Mouse (Mus musculus): ENCODE measurements around the gene Spag8.

The Spag8 gene

DNA sequence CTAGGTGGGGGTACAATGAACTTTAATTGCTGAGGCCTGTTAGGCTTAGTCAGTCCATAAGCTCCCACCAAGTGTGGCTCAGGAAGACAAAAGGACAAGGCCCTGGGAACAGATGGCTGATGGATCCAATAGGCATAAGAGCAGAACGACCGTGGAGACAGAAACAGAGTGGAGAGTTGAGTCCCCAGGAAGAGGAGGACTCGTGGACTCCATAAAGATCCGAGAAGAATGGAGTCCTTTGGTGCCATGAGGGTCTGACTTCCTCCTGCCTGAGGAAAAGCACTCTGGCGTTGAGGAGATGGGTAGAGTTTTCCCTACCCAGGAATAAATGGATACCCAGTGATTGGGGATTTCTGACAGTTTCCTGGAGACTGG lies 22.7 kb downstream of the Spag8 start:
- POLR2A ChIA-PET, result interaction anchor here in 3 of 4 experiments (0.5 to 2.7 kb wide), 19 partner anchors 12 to 245 kb away, joined by 3 to 10 read pairs (median 4); partner anchors contain the start of genes Creb3 (in 2 of the 3), Gba2 (in 2 of the 3), Tln1 (in 2 of the 3) and Arhgef39 (in 1 of the 3)
- CTCF ChIA-PET, result interaction anchor here (0.5 to 3.5 kb wide), 61 partner anchors 10 to 327 kb away, joined by 3 to 26 read pairs (median 4); partner anchors contain the start of genes Olfr71 (in 2 of the 4), Arhgef39 (in 1 of the 4), Creb3 (in 1 of the 4) and Gba2 (in 1 of the 4)

DNA sequence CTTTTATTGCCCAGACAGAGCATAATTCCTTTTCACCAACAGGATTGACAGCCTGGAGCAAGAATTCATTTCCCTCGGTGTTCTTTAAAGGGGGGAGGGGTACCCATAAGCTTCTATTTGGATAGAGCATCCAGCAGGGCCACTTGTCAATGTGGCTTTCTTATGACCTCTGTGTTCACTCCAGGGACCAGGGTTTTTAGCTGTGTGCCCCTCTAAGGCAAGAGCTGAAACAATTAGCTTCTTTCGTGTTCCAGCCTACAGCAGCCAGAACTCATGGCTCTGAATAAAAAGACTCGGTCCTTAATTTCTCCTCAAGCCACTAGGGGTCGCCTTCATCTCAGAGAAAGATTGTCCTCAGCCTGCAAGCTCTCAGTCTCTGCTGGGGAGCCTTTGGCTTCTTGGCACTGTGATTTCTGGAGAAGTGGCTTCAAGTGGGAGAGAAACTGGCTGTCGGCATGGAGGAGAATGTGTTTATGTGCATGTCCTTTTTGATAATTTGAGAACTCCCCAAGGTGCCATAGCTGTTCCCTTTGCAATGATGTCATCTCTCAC lies 23.3 kb downstream of the Spag8 start:
- ChIA-PET POLR2A (interaction anchor here in 3 of 4 experiments (0.5 to 2.7 kb wide), 27 partner anchors 7 to 246 kb away, joined by 3 to 10 read pairs (median 3); partner anchors contain the start of genes Creb3 (in 2 of the 3), Gba2 (in 2 of the 3), Tln1 (in 2 of the 3) and Arhgef39 (in 1 of the 3)), CTCF (interaction anchor here (0.5 to 3.5 kb wide), 77 partner anchors 9 to 327 kb away, joined by 3 to 26 read pairs (median 4); partner anchors contain the start of genes Olfr71 (in 2 of the 4), Tln1 (in 2 of the 4), Arhgef39 (in 1 of the 4) and Creb3 (in 1 of the 4))

DNA sequence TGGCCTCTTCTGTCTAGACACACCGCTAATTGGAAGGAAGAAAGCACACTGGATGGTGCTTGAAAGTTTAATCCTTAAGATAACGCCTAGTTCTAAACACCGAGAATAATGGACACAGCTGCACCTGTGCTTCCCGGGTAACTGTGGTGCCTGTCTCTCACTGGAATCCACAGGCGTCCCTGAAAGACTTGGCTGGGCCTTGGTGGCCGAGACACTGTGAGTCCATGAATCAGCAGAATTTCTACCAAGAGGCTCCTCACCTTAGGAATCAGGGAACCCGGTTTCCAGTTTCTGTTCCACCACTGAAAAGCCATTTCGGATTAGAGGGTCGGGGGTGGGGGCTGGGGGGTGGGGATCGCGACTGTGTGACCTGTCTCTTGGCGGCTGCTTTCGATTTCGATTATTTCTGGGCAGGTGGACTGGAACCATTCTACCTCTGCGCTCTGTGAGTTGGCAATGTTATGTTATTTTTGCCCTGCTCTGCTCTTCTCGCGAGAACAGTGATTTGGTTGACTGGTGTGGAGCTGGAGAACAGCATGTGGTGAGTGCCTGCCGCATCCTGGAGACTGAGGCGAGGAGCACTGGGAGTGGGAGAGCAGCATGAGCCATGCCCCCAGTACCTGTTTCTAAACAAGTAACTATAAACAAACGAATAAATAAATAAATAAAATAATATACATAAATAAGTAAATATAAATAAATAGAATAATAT lies 24.1 kb downstream of the Spag8 start:
- POLR2A ChIA-PET, result interaction anchor here in 2 of 4 experiments (0.6 to 2.7 kb wide), 21 partner anchors 8 to 207 kb away, joined by 3 to 10 read pairs (median 4); partner anchors contain the start of genes Creb3 (in 2 of the 2), Gba2 (in 2 of the 2), Tln1 (in 2 of the 2) and Arhgef39 (in 1 of the 2)
- CTCF ChIA-PET, result interaction anchor here (0.5 to 3.5 kb wide), 69 partner anchors 8 to 328 kb away, joined by 3 to 26 read pairs (median 4); partner anchors contain the start of genes Olfr71 (in 2 of the 4), Tln1 (in 2 of the 4), Arhgef39 (in 1 of the 4) and Creb3 (in 1 of the 4)

- POLR2A ChIA-PET, result interaction anchor here in 2 of 4 experiments (0.6 kb wide), 2 partner anchors 13 to 58 kb away, joined by 3 to 5 read pairs; partner anchors contain the start of genes Creb3 (in 1 of the 2) and Tln1 (in 1 of the 2)
- CTCF ChIA-PET, result interaction anchor here in 1 of 4 experiments (1.8 kb wide), 1 partner anchor 10 kb away, joined by 6 read pairs; no protein-coding TSS in a partner anchor
Observed at GRCm38 (mm10) chr4:43620146-43620778, 33.1 kb downstream of the Spag8 start.

DNA sequence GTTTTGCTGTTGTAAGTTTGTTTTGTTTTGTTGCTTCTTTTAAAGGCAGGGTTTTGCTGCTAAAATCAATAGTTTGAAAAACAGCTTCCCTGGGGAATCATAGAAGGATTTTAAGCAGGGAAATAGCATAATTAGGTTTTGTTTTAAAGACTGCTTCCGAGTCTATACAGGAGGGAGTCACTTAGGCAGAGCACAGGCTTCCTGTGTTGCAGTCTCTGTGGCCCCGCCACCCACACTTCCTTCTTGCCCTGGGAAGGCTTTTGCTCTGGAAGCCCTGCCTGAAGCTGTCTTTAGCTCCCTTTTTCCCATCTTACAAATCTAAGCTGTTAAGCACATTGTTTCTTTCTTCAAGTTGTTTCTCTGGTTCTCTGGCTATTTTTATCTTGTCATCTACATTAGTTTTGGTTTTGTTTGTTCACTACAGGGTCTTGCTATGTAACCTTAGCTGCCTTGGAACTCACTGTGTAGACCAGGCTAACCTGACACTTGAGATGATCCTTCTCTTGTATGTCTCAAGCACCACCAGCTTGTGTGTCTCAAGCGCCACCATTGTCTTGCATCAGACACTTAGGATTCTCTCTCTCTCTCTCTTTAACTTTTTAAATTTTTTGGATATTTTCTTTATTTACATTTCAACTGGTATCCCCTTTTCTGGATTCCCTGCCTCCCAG lies 40.2 kb downstream of the Spag8 start:
- CTCF ChIA-PET, result interaction anchor here in 1 of 4 experiments (0.7 kb wide), 1 partner anchor 8 kb away, joined by 3 read pairs; no protein-coding TSS in a partner anchor
- POLR2A ChIA-PET, result interaction anchor here in 1 of 4 experiments (1.0 to 1.4 kb wide), 2 partner anchors 12 to 17 kb away, joined by 4 to 7 read pairs; no protein-coding TSS in a partner anchor

- ChIA-PET CTCF (interaction anchor here in 1 of 4 experiments (0.6 to 0.7 kb wide), 2 partner anchors 7 to 158 kb away, joined by 3 read pairs; no protein-coding TSS in a partner anchor), POLR2A (interaction anchor here in 1 of 4 experiments (1.0 kb wide), 1 partner anchor 13 kb away, joined by 7 read pairs; no protein-coding TSS in a partner anchor)
Observed at GRCm38 (mm10) chr4:43612534-43612933, 40.9 kb downstream of the Spag8 start.

DNA sequence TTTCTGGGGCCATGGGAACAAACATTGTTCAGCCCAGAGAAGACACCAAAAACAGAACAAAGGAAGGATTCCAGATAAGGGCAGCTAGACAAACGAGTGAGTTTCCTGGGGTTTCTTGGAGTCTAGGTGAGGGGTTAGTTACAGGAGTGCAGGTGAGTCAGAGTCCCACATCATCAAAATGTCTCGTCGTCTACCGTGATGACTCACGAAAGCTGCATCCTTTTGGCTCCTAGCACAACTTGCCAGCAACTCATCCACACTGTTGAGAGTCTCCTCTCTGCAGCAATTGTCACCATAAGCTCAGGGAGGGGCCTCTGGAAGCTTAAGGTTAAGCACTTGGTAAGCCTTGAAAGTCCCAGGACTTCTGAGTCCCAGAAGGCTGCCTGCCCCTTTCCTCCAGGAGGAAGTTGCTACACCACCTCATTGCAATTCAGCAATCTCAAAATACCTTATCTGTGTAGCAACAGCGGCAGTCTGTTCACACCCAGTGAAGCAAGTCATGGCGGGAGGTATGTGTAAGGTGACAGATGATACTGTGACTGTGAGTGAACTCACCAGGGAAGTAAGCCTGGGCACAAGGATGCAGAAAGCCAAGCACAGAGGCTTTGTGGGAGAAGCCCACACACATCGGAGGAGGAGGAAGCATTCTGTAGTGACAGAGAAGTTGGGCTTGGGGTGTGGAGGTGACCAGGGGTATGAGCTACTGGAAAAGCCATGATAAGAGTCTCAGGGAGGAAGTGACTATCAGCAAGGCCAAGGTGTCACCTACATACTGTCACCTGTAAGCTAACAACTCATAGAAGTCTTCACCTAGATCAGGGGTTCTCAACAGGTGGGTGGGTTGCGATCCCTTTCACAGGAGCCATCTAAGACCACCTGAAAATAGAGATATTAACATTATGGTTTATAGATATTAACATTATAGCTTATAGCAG lies 48.4 kb downstream of the Spag8 start:
- POLR2A ChIA-PET, result interaction anchor here in 1 of 4 experiments (0.5 kb wide), 1 partner anchor 45 kb away, joined by 3 read pairs; no protein-coding TSS in a partner anchor
- CTCF ChIA-PET, result interaction anchor here in 3 of 4 experiments (0.6 to 1.0 kb wide), 4 partner anchors 8 to 548 kb away, joined by 3 read pairs; no protein-coding TSS in a partner anchor

DNA sequence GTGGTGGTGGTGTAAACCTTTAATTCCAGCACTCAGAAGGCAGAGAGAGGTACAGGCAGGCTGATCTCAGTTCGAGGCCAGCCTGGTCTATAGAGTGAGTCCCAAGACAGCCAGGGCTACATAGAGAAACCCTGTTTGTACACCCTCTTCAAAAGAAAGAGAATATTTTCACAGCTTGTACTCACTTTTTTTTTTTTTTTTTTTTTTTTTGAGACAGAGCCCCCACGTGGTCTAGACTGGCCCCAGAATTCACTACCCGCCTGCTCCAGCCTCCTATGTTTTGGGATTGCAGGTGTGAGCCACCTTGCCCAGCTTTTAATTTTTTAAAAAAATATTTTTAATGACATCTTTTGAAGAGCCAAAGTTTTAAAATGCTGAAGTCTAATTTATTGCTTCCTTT lies 49.3 kb downstream of the Spag8 start:
- CTCF ChIA-PET, result interaction anchor here in 3 of 4 experiments (0.6 to 0.7 kb wide), 4 partner anchors 12 to 171 kb away, joined by 3 to 10 read pairs (median 4); no protein-coding TSS in a partner anchor
- POLR2A ChIA-PET, result interaction anchor here in 2 of 4 experiments (0.5 to 0.6 kb wide), 5 partner anchors 21 to 98 kb away, joined by 3 to 4 read pairs (median 3); partner anchors contain the start of gene Tln1 (in 1 of the 2)
